Mouse (Mus musculus) cerebellum, adult 2 months (tissue): ENCODE results near the gene Lrmda.

Source experiments
- CTCF ChIP-seq: fragments of 200-500 bp; IDR thresholded peaks from 2 replicates; pipeline ENCODE4 v1.5.1; 2011; ENCODE audit warnings: low read depth, mild to moderate bottlenecking, control low read depth, low read length, moderate library complexity, borderline replicate concordance; ENCODE audit not compliant: insufficient read depth
- POLR2A ChIP-seq: fragments of 200-500 bp; IDR thresholded peaks from 2 replicates; pipeline ENCODE4 v1.6.1; 2011; ENCODE audit warnings: low read length, control low read depth, borderline replicate concordance; ENCODE audit not compliant: insufficient read depth

DNA sequence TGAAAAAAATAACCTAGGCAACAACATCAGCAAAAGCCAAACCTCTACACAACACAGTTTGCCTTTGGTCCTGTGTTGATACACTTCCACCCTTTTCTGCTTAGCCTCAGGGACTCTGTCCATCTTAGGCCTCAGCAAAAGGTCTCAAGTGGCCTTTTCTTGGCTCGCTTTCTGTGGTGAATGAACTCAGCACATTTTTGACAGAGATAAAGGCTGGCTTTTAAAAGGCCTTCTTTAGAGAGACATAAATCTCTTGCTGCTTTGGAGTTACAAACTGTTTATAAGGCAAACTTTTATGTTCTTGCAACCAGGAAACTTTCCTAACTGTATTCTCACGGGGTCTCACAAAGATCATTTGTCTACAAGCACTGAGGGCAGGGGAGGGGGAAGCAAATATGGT lies 967.2 kb downstream of the Lrmda start:
- TF ChIP-seq CTCF, result no peak
- TF ChIP-seq POLR2A, result no peak
